Mouse (Mus musculus) spleen, postnatal 4 days (tissue): ENCODE results near the gene Gm17304.

ENCODE experiments used
- DNase-seq, 2 experiments: peaks; one replicate each; pipeline ENCODE4 v3.0.0; 2022; ENCODE audit warnings: low spot score in 2 of 2

Gm17304 gene

DNA sequence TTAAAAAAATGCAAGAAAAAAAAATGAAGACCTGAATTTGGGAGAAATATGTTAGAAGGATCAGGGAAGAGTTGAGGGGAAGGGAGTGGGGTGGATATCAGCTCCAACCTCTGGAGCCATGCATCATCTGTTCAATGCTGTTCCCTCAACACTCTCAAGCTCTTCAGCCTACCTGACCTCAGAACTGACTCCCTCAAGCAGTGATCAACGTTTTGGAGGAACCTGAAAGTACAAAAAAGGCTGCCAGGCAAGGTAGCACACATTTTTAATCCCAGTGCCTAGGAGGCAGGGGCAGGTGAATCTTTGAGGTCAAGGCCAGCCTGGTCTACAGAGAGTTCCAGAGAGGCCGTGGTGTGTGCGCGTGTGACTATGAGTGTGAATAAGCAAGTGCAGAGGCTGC, at the start of gene Gm17304:
Gene Gm17304 (plus strand): TSS at position 301 of the 400 bp plus-strand sequence.
- no peak for DNase-seq

DNA sequence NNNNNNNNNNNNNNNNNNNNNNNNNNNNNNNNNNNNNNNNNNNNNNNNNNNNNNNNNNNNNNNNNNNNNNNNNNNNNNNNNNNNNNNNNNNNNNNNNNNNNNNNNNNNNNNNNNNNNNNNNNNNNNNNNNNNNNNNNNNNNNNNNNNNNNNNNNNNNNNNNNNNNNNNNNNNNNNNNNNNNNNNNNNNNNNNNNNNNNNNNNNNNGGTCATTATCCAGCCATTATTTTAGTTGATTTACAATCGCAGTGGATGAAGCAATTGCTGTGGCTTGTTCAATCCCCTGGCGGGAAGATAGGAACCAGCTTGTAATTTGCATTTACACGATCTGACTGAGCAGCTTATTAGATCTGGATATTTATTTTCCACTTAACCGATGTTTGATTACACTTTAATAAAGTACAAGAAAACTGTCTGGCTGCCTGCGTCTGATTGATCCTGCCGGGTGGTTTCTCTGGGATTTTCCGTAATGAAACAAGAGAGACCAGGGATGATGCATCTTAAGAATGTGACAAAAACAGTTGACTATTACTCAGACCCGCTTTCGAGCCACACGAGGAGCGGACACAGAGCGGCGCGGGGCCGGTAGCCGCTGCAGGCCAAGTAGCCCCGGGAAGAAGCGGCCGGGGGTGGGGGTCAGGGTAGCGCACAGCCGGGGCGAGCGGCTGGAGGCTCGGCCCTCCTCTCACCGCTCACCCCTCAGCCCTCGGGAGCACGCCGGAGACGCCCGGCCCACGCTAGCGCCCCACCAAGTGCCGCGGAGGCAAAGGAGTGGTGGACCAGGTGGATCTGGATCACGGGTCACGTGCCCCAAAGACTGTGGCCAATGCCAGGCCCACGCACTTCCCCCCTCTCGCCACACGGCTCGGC, 48.0 kb upstream of the Gm17304 start:
- no peak for DNase-seq

DNA sequence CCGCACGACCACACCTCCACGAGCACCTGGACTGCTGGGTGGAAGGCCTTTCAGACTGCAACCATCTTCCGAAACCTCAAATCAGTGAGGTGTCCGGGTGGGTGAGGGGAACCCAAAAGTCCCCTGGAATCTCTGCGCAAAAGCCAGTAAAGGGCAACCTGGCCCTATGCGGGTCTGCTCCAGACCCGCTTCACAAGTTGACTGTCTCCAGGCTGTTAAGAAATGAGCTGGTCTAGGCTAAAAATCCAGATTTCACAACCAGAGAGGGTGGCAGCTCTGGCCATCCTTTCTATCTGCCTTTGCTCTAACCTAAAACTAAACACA, 47.4 kb upstream of the Gm17304 start:
- no peak for DNase-seq

DNA sequence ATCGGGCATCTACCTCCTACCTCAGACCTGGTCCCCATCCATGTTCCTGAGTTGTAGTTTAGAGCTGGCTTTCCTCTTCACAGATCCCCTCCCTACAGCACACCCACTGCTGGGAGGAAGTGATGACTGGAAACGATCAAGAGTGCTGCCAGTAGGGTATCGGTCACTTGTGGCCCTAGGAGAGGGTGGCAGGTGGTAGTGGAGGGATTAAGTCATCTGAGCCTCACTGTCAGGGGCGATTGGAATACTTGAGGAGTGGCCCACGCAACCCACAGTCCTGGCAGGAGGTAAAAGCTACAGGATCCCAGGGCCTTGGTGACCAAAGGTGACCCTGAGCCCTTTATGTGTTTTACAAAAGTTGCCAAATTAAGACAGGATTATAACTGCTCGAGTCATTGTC, 42.9 kb upstream of the Gm17304 start:
- no peak for DNase-seq

DNA sequence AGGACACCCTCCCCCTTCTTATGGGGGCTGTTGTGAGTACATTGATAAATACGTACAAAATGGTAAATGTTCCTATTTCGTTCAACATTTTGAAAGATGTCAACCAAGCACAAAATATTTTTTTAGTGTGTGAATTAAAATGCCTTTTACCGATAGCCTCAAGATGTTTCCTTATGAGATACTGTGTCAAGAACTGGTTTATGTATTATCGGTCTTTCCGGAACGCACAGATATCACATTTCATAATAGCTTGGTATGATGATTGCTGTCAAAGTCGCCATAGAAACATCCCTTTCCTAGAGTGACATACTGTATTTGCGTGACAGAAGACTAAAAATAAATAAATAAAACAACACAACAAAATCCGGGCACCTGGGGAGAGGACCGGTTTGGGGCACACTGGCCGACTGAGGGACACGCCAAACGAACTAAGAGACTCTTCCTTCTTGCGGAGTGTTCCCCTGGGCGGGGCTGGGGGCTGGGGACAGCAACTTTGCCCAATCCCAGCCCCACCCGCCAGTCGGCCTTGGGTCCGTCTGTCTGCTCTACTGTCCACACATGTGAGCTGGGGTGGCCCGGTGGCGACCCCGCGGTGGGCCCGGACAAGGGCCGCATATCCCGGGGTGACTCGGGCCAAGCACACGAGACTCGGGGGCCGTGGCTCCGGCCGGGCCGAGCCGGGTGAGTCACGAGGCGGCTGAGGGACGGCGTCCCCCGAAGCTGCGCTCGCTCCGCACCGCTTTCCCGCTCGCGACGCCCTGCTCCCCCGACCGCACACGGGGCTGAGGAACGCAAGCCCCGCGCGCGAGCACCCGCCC, 34.9 kb upstream of the Gm17304 start:
- no peak for DNase-seq

DNA sequence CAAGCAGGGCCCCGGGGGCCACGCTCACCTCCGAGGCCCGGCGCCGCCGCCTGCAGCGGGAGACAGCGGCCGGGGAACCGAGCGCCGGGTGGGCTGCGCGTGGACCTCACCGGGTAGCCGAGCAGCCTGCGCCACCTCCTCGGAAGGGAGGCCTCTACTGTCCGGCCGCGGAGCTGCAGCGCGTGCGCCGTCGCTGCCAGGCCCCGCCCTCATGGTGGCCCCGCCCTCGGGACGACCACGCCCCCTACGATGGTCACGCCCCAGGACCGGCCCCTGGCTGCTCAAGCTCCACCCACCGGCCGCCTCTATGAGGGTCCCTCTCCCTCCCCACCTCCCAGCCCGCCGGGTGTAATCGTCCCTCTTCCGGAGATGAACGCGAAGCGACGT, 34.3 kb upstream of the Gm17304 start:
- peak; percentile 80 to 91 for DNase-seq

DNA sequence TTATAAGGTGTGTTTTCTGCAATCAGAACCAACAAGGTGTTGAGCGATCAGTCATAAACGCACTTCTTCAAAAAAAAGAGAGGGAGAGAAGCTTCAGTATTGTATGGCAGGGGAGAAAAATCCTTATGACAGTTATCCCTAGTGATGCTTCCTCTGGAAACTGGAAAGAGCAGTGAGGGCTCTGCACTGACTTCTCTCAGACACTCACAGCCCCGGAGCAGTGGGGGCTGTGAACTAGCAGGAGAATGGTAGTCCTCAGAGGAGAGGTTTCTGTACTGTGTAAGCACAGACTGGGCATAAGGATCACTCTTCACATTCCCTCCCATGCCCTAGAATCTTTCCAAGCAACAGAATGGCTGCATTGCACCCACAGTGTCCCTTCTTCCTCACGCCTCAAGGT, 33.8 kb upstream of the Gm17304 start:
- DNase-seq, result no peak

DNA sequence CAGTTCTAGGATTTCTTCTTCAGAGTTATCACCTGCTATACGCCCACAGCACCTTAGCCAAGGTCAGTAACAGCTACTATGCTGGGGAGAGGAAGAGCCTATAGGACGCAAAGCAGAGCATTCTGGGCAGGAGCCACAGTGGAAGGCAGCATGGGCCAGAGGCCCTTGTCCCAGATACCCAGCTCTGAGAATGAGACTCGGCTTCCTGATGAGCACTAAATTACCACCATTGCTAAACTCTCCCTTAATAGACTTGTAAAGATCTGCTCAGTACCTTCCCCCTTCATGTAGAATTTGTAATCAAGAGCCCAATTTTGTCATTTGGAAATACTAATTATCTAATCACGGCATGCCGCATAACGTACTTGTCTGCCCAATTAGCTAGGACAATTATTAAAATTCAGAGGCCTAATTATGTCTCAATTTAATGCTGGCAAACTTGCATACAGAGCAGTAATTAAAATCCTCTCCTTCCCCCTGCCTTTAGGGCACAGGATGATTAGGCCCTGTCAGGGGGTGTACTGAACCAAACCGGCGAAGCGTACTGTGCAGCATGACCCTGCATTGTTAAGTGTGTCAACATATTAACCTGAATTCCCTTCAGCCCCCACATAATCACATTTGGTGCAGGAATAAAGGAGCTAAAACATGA, 31.5 kb upstream of the Gm17304 start:
- DNase-seq, result no peak

DNA sequence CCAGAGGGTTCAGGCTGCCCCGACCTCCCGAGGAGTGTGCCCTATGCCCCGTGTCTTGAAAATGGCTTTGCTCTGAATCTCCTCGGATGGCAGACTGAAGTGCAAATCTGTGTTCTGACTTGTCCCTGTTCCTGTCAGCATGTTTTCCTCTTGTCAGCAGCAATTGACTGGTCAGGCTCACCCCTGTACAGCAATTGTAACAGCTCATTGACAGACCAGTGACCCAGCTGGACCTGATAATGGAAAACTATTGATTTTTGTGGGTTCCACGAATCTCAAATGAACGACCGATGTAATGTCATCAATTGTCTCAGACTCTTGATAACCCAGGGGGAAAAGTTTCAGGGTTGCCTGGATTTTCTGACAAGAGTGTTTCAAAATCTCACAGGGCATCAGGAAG, 28.0 kb upstream of the Gm17304 start:
- DNase-seq, result no peak

DNA sequence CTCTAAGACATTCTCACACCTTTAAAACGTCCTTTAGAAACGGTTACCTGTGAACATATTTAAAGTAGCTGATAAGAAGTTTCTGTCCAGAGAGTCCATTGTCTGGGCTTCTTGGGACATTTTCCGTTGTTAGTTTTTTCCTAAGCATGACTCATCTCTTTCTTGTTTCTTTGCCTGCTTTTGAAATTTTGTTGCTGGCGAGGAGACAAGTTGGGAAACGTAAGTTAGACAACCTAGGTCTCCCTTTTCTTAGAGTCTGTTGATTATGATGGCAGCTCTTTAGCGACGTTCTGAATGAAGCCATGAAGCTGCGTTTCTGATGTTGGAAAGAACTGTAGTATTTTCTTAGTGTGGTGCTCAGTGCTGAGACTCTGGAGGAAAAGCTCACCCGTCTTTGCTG, 19.9 kb upstream of the Gm17304 start:
- no peak for DNase-seq

DNA sequence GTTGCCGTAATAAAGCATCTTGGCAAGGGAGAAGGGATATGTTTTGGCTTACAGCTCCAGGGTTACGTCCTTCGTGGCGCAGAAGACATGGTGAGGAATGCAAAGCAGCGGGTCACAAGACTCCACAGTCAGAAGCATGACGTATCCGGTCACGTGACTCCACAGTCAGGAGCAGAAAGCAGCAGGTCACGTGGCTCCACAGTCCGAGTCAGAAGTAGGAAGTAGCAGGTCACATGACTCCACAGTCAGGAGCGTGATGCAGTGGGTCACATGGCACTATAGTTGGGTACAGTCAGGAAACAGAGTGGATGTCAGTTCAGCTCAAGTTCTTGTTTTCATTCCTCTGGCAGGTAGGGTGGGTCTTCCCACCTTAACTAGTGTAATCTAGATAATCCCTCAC, 19.2 kb upstream of the Gm17304 start:
- no peak for DNase-seq

DNA sequence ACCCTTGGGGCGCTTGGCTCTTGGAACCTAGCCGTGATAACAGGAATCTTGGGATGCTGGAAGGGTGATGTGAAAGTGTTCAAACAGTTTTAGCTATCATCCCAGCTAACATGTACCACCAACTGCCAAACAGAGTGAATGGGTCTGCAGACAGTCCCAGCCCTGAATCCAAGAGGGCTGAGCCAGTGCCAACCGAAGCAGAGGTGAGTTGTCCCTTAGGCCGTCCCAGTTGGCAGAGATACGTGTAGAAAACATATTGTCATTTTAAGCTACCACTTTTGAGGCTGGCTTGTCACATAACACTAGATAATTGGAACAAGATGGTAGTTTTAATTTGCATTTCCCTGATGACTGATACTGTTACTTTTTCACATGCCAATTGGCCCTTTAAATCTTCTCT, 18.2 kb upstream of the Gm17304 start:
- DNase-seq, result no peak

DNA sequence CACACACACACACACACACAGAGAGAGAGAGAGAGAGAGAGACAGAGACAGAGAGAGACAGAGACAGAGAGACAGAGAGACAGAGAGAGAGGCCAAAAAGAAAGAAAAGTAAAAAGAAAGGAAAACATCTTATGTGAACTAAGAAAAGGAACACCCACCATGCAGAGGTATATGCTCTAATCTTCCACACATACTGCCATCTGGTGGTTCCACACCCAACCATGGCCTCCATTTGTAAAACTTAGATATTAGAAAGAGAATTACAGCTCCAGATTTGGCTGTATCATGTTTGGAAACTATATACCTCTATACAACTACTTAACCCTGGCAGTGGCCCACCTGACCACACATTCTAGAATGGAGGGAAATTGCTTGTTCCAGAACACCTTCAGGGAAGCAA, 14.5 kb upstream of the Gm17304 start:
- no peak for DNase-seq

DNA sequence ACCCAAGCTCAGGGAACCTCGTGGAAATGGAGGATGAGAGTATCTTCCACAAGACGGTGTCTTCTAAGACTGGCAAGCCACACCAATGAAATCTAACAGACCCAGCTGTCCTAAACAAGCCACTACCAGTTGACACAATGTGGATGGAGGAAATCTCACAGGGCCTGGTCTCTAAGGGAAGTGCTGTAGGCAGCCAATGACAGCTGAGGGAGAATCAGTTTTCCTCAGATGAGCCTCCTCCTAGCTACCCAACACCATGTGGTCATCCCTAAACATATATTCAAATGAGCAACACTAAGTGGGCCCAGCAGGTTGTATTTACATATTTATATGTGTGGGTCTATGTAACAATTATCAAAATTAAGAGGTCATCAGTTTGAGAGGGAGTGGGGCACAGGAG, 11.4 kb upstream of the Gm17304 start:
- no peak for DNase-seq

DNA sequence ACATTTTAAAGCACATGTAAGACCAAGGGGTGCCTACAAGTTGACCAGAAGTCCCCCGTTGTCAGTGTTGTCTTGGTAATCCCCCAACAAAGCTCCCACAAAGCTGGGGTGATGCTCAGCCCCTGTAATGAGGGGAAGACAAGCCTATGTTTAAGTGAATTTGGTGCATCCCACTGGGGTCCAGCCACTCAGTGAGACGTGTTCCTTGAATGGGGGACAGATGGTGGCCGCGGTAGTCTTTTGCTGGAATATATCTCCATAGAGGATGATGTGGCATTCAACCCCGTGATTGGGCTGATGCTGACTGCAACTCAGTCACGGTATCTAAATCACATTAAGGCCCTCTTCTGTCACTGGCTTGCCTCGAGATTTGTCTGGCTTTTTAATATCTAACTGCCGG, 9.4 kb upstream of the Gm17304 start:
- DNase-seq, result no peak

DNA sequence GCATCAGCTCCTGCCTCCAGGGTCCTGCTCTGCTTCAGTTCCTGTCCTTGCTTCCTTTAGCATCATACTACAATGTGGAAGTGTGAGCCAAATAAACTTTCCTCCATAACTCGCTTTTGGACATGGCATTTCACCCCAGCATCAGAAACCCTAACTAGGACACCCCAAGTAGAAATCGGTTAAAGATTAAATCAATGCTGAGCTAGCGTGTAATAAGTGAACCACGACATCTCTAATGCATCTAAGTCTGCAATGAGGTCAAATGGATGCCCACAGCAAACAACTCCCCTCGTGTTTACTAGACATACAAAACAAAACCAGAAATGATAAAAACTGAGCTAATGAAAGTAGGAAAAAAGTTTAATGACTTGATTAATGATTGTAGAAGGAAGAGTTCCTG, 4.5 kb upstream of the Gm17304 start:
- DNase-seq, result no peak

DNA sequence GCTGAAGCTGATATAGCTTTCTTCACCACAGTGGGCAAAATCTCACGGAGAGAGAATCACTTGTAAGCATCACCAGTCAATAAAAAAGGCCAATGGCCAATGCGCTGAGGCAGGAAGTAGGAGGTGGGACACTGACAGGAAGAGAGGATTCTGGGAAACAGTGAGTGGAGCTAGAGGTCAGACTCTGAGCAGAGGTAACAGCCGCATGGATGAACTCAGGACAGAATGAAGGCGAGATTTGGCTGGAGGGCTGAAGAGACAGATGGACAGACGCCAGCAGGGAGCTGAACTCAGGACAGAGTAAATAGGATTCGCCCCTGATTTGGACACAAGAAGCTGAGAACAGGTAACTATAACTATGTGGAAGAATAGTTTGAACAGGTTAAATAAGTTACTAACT, 3.8 kb upstream of the Gm17304 start:
- DNase-seq, result no peak

DNA sequence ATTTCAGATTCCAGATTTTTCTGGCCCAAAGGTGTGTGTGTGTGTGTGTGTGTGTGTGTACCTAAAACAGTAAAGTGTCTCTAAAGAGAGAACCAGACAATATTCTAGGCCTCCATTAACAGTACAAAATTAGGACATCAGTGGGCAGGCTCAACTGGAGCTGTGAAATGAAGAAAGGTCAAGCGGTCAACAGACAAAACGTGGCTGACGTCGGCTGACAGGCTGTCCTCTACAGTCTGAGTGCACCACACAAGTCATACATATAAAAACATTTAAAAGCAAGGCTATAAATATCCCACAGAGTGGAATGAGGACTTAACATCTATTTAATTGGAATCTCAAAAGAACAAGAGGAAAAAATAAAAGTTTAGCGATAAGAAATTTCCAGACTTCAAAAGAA, 1.8 kb upstream of the Gm17304 start:
- no peak for DNase-seq

DNA sequence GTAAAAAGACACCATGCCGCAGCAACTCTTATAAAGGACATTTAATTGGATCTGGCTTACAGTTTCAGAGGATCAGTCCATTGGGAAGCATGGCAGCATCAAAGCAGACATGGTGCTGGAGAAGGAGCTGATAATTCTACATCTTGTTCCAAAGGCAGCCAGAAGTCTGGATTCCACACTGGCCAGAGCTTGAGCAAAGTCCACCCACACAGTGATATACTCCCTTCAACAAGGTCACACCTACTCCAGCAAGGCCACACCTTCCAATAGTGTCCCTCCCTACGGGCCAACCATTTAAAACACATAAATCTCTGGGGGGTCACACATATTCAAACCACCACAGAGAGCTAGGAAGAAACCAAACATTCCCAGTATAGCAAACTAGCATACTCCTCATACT, 3.3 kb downstream of the Gm17304 start:
- DNase-seq, result no peak

DNA sequence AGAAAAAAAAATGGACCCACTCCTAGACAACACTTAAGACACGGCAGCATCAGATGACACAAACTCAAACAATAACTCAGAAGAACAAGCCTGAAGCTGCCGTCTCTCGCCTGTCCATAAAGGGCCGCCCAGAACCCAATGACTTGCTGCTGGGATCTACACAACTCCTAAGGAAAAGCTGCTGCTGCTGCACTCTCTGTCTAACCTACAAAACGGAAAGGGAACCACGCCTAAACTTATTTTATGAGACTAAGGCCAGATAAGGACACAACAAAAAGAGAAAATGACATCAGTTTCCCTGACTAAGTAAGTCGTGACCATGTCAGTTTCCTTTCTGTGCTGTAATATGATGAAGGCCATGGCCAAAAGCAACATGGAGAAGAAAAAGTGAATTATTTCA, 5.7 kb downstream of the Gm17304 start:
- DNase-seq, result no peak

DNA sequence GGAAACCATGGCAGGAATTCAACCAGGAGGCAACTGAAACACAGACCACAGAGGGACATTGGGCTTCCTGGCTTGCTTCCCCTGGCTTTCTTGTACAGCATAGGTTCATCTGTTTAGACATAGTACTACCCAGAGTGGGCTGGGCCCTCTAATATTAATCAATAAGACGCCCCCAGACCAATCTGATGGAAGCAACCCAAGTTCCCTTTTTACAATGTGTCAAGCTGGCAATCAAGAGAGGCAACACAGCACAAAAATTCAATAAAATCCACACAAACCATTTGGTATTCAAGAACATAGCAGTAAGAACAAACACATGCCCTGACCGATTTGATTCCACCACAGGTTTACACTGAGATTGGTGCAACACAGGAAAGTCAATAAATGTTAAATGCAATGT, 6.1 kb downstream of the Gm17304 start:
- DNase-seq, result no peak

DNA sequence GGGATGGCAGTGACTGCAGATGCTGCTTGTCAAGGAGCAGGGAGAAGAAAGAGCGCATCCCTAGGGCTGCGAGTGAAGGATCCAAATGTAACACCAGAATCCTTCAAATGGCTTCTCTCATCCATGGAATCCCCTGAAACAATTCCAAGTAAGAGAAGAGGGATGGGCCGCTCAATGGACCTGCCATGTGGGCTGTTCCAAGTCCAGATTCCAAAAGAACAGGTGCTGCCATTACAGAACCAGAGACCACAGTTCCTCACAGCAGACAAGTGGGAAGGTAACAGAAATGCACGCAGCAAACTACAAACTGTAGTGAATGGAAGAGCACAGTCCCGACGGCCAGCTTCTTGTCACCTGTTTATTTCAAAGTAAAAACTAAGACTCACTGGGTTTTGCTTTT, 11.5 kb downstream of the Gm17304 start:
- DNase-seq, result no peak

DNA sequence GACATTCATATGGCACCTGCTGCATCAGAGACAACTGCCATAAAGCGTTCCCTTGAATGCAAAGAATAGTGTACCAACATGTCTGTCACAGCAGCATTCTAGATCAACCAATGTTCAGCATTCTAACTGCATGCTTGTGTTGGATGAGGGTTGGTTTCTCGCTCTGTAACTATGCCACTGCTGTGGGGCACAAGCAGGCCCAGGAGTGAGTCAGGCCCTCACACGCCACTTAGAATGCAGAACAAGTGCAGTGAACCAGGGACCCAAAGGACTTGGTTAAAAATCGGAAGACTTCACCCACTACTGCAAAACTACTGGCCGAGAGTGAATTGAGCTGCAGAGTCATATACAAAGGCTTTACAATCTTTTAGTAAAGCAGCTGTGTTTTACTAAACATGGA, 13.3 kb downstream of the Gm17304 start:
- no peak for DNase-seq
